Comparison of ENCODE assay signal across 15 mouse cellular contexts in the genomic region with DNA sequence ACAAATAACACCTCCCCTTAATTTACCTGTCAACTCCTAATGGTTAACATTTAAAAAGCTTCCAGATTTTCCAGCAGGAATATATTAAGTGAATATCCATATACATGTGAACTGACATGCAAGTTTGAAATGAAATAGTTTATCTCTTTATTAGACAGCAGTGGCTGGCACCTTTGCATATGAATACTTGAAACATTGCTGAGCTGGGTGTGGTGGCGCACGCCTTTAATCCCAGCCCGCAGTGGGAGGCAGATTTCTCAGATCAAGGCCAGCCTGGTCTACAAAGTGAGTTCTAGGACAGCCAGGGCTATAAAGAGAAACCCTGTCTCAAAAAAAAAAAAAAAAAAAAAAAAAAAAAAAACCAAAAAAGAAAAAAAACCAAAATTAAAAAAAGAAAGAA.
"Had no signal": no experiment of that assay in that cellular context is flagged by ENCODE, and none has a peak within 500 bp of the region (broad histone marks: within the 10 kb centered on the region; RNA-seq: fewer than 3 reads in every experiment).

No protein-coding gene starts in this region.

- H3K9ac ChIP-seq: neural tube, embryonic 15.5 days; stomach, embryonic 15.5 days had no signal

- H3K9me3 ChIP-seq: neural tube, embryonic 15.5 days; stomach, embryonic 15.5 days had no signal

- H3K4me3 ChIP-seq: neural tube, embryonic 15.5 days; stomach, embryonic 15.5 days had no signal

- H3K4me1 ChIP-seq: neural tube, embryonic 15.5 days; stomach, embryonic 15.5 days had no signal

- H3K27ac ChIP-seq: neural tube, embryonic 15.5 days; stomach, embryonic 15.5 days; stomach, postnatal 0 days had no signal

- H3K27me3 ChIP-seq: neural tube, embryonic 15.5 days; stomach, embryonic 15.5 days had no signal

- H3K36me3 ChIP-seq: neural tube, embryonic 15.5 days; stomach, embryonic 15.5 days had no signal

- DNase-seq: retina, postnatal 1 day; right cerebral cortex, adult 18-20 months; right cerebral cortex, postnatal 14 days; right cerebral cortex, postnatal 25 days; right cerebral cortex, postnatal 4 days; spleen, adult 18-20 months; thymus, adult 18-20 months; thymus, adult 2 months; thymus, postnatal 14 days; thymus, postnatal 25 days; thymus, postnatal 36 days; thymus, postnatal 4 days had no signal
